ENCODE assay signal across 24 mouse cellular contexts in genomic region chr4:133763112-133763511, GRCm38 (mm10). TPM values are rescaled to one million over a fixed set of nuclear protein-coding genes. Genes with fewer than 3 reads are reported as not detected.
DNase-seq lines count a peak whose midpoint lies in the region; ATAC-seq and TF ChIP-seq lines count a peak whose summit lies in the region.
"Had no signal": no experiment of that assay in that cellular context is flagged by ENCODE, and none has a peak within 500 bp of the region (broad histone marks: within the 10 kb centered on the region; RNA-seq: fewer than 3 reads in every experiment).

No protein-coding gene starts in this region.

- no peak for TF ChIP-seq CTCF in kidney, adult 2 months (conservative IDR thresholded peaks at IDR 0.05; ENCODE audit: insufficient read depth, insufficient read length, low read depth, low read length)
- TF ChIP-seq CTCF in midbrain, postnatal 0 days (IDR thresholded peaks at IDR 0.05): no peak

- H3K4me3 ChIP-seq in kidney, adult 2 months (ENCODE audit: insufficient read depth, low read depth, low read length): no peak overlapping the region
- no peak overlapping the region for H3K4me3 ChIP-seq in kidney, embryonic 16.5 days (ENCODE audit: low read length)
- H3K4me3 ChIP-seq in midbrain, embryonic 11.5 days (ENCODE audit: low read depth, low read length): no peak overlapping the region
- no peak overlapping the region for H3K4me3 ChIP-seq in midbrain, postnatal 0 days (ENCODE audit: low read depth, low read length)
- H3K4me3 ChIP-seq: embryonic facial prominence, embryonic 12.5 days; embryonic facial prominence, embryonic 15.5 days; heart, adult 2 months; heart, embryonic 10.5 days; heart, embryonic 13.5 days had no signal

- no peak for ATAC-seq in kidney, embryonic 16.5 days (ENCODE audit: low FRiP score, low TSS enrichment)
- ATAC-seq in midbrain, embryonic 11.5 days (ENCODE audit: low FRiP score): no peak
- no peak for ATAC-seq in midbrain, postnatal 0 days (ENCODE audit: low FRiP score)
- ATAC-seq: CD4-positive, CD25-positive, alpha-beta regulatory T cell, adult 4 months; forebrain, embryonic 14.5 days; forebrain, postnatal 0 days; hindbrain, postnatal 0 days had no signal

- H3K36me3 ChIP-seq in kidney, adult 2 months (ENCODE audit: control insufficient read depth, insufficient read depth, low read length): no peaks in the 10 kb centered on the region
- no peaks in the 10 kb centered on the region for H3K36me3 ChIP-seq in kidney, embryonic 16.5 days (ENCODE audit: insufficient read depth, low read length)
- H3K36me3 ChIP-seq in midbrain, embryonic 11.5 days (ENCODE audit: control insufficient read depth, insufficient read depth, low read length): no peaks in the 10 kb centered on the region
- no peaks in the 10 kb centered on the region for H3K36me3 ChIP-seq in midbrain, postnatal 0 days (ENCODE audit: insufficient read depth, low read length)
- H3K36me3 ChIP-seq: embryonic facial prominence, embryonic 12.5 days; embryonic facial prominence, embryonic 15.5 days; heart, embryonic 10.5 days; heart, embryonic 13.5 days had no signal

- H3K9ac ChIP-seq in kidney, embryonic 16.5 days (replicated peaks; ENCODE audit: low read length): no peak overlapping the region
- H3K9ac ChIP-seq in midbrain, embryonic 11.5 days (ENCODE audit: low read length): no peak overlapping the region
- no peak overlapping the region for H3K9ac ChIP-seq in midbrain, postnatal 0 days (replicated peaks; ENCODE audit: low read length, poor library complexity, severe bottlenecking)
- H3K9ac ChIP-seq: embryonic facial prominence, embryonic 12.5 days; embryonic facial prominence, embryonic 15.5 days; forebrain, postnatal 0 days; heart, embryonic 13.5 days; hindbrain, embryonic 14.5 days had no signal

- WGBS in kidney, adult 2 months: 49% methylated on average over 6 of the region's 6 CpGs
- WGBS in kidney, embryonic 16.5 days: 81% methylated on average over 6 of the region's 6 CpGs
- 82% methylated on average over 6 of the region's 6 CpGs for WGBS in midbrain, embryonic 11.5 days
- WGBS in midbrain, postnatal 0 days: 63% methylated on average over 6 of the region's 6 CpGs

- no peak overlapping the region for H3K4me2 ChIP-seq in kidney, embryonic 16.5 days (replicated peaks; ENCODE audit: low read depth, low read length)
- no peak overlapping the region for H3K4me2 ChIP-seq in midbrain, embryonic 11.5 days
- no peak overlapping the region for H3K4me2 ChIP-seq in midbrain, postnatal 0 days (ENCODE audit: low read depth, low read length, poor library complexity, severe bottlenecking)
- H3K4me2 ChIP-seq: embryonic facial prominence, embryonic 12.5 days; embryonic facial prominence, embryonic 15.5 days; heart, embryonic 13.5 days; hindbrain, embryonic 14.5 days had no signal

- H3K27ac ChIP-seq in kidney, adult 2 months (ENCODE audit: insufficient read depth, low read depth, low read length): no peak overlapping the region
- H3K27ac ChIP-seq in kidney, embryonic 16.5 days (ENCODE audit: low read length): no peak overlapping the region
- no peak overlapping the region for H3K27ac ChIP-seq in midbrain, embryonic 11.5 days (ENCODE audit: low read depth, low read length)
- no peak overlapping the region for H3K27ac ChIP-seq in midbrain, postnatal 0 days (ENCODE audit: low read depth, low read length)
- H3K27ac ChIP-seq: embryonic facial prominence, embryonic 12.5 days; embryonic facial prominence, embryonic 15.5 days; heart, adult 2 months; heart, embryonic 10.5 days; heart, embryonic 13.5 days; hindbrain, embryonic 14.5 days; hindbrain, postnatal 0 days had no signal

- TF ChIP-seq POLR2A in kidney, adult 2 months (IDR thresholded peaks at IDR 0.05; ENCODE audit: low read depth, low read length): no peak

- no peaks in the 10 kb centered on the region for H3K27me3 ChIP-seq in kidney, adult 2 months (replicated peaks; ENCODE audit: control insufficient read depth, insufficient read depth, low read length)
- H3K27me3 ChIP-seq in kidney, embryonic 16.5 days (ENCODE audit: insufficient read depth, low read length): no peaks in the 10 kb centered on the region
- H3K27me3 ChIP-seq in midbrain, embryonic 11.5 days (ENCODE audit: control insufficient read depth, insufficient read depth, low read length): no peaks in the 10 kb centered on the region
- no peaks in the 10 kb centered on the region for H3K27me3 ChIP-seq in midbrain, postnatal 0 days (ENCODE audit: insufficient read depth, low read length)
- H3K27me3 ChIP-seq: embryonic facial prominence, embryonic 12.5 days; embryonic facial prominence, embryonic 15.5 days; heart, embryonic 13.5 days had no signal

- H3K9me3 ChIP-seq in kidney, embryonic 16.5 days (ENCODE audit: low read length): no peaks in the 10 kb centered on the region
- H3K9me3 ChIP-seq in midbrain, embryonic 11.5 days (ENCODE audit: control insufficient read depth, low read length): no peaks in the 10 kb centered on the region
- no peaks in the 10 kb centered on the region for H3K9me3 ChIP-seq in midbrain, postnatal 0 days (ENCODE audit: low read length)
- H3K9me3 ChIP-seq: embryonic facial prominence, embryonic 12.5 days; embryonic facial prominence, embryonic 15.5 days; heart, embryonic 10.5 days; heart, embryonic 13.5 days had no signal

- peak; percentile 72 for DNase-seq in kidney, adult 2 months
- peak; percentile 51 to 59 for DNase-seq in kidney, postnatal 25 days
- DNase-seq in kidney, adult 18-20 months: no peak
- peak; percentile 80 for DNase-seq in midbrain, embryonic 11.5 days (ENCODE audit: low spot score, missing footprints)
- DNase-seq in midbrain, postnatal 0 days (ENCODE audit: low spot score): no peak
- DNase-seq: adrenal gland, adult 2 months; adrenal gland, postnatal 14 days; cerebellum, adult 11-12 months; cerebellum, adult 9-10 months; cerebellum, postnatal 25 days; forebrain, postnatal 0 days; gastrocnemius, postnatal 36 days; heart, adult 2 months; heart, postnatal 14 days; heart, postnatal 4 days had no signal

- H3K4me1 ChIP-seq in kidney, adult 2 months (ENCODE audit: control insufficient read depth, insufficient read depth, low read length): no peaks in the 10 kb centered on the region
- H3K4me1 ChIP-seq in kidney, embryonic 16.5 days (ENCODE audit: insufficient read depth, low read length): no peaks in the 10 kb centered on the region
- no peaks in the 10 kb centered on the region for H3K4me1 ChIP-seq in midbrain, embryonic 11.5 days (ENCODE audit: control insufficient read depth, insufficient read depth, low read length)
- H3K4me1 ChIP-seq in midbrain, postnatal 0 days (ENCODE audit: insufficient read depth, low read length): no peaks in the 10 kb centered on the region
- H3K4me1 ChIP-seq: embryonic facial prominence, embryonic 12.5 days; embryonic facial prominence, embryonic 15.5 days; heart, embryonic 10.5 days; heart, embryonic 13.5 days had no signal

RNA-seq across cellular contexts. Expression of gene Arid1a, which starts 6.5 kb away (rescaled TPM):
- 40.5 and 43.7 TPM in 2 replicates for polyA plus RNA-seq in kidney, adult 2 months (2012; rRNA removed)
- 30.5 and 35.0 TPM in 2 replicates for polyA plus RNA-seq in kidney, embryonic 16.5 days (2015; fragmentation: Nextera tagmentation; extraction: Ambion mirVana)
- polyA plus RNA-seq in midbrain, embryonic 11.5 days (2014; fragmentation: Nextera tagmentation; extraction: Ambion mirVana): 39.1 and 39.2 TPM in 2 replicates
- 59.1 and 66.2 TPM in 2 replicates for total RNA-seq in midbrain, postnatal 0 days (2014; rRNA removed)
- polyA plus RNA-seq in midbrain, postnatal 0 days (2015; fragmentation: Nextera tagmentation; extraction: Ambion mirVana): 16.7 and 19.5 TPM in 2 replicates

Comparison
In these comparisons a context has a peak if more than half of its experiments do, and no peak if none do; other contexts are left out.
1. DNase-seq: peak in kidney, adult 2 months (single experiment), kidney, postnatal 25 days (2 of 2) and midbrain, embryonic 11.5 days (single experiment); none in kidney, adult 18-20 months (single experiment) and midbrain, postnatal 0 days (single experiment).